Mouse (Mus musculus) hindbrain, postnatal 0 days (tissue): ENCODE data around the gene Zfp78. TPM values are rescaled to one million over a fixed set of nuclear protein-coding genes. Genes with fewer than 3 reads are reported as not detected.
A peak's percentile ranks its signal among the peaks of the same experiment; 100 is the strongest.

Experiments used
- ATAC-seq: fragments of 200-750 bp; cut with Nextera tagmentation; 2 replicates; pipeline ENCODE4 v1.8.0; 2017; ENCODE audit warnings: mild to moderate bottlenecking, moderate TSS enrichment, moderate library complexity
- DNase-seq: peaks from one replicate; pipeline ENCODE4 v3.0.0-alpha.2; 2015; ENCODE audit warnings: low spot score
- H3K27ac ChIP-seq: fragments of 300-500 bp; sonication (generic); 2 replicates; pipeline ENCODE4 v1.5.1; 2014; ENCODE audit warnings: mild to moderate bottlenecking
- H3K27me3 ChIP-seq: fragments of 300-500 bp; sonication (generic); 2 replicates; pipeline ENCODE4 v1.6.1; 2014; ENCODE audit warnings: low read length, mixed read lengths; ENCODE audit not compliant: insufficient read depth
- H3K36me3 ChIP-seq: fragments of 300-500 bp; sonication (generic); 2 replicates; pipeline ENCODE4 v1.6.1; 2014; ENCODE audit warnings: low read length, mixed read lengths; ENCODE audit not compliant: insufficient read depth
- H3K4me1 ChIP-seq: fragments of 300-500 bp; sonication (generic); 2 replicates; pipeline ENCODE4 v1.6.1; 2014; ENCODE audit warnings: antibody characterized with exemption, low read length, mixed read lengths; ENCODE audit not compliant: insufficient read depth
- H3K4me2 ChIP-seq: fragments of 300-500 bp; sonication (generic); 2 replicates; pipeline ENCODE4 v1.6.1; 2014; ENCODE audit warnings: low read depth, mild to moderate bottlenecking, low read length, moderate library complexity, mixed read lengths
- H3K4me3 ChIP-seq: fragments of 300-500 bp; sonication (generic); 2 replicates; pipeline ENCODE4 v1.5.1; 2014; ENCODE audit warnings: low read length
- H3K9ac ChIP-seq: fragments of 300-500 bp; sonication (generic); replicated peaks from 2 replicates; pipeline ENCODE4 v1.6.1; 2014; ENCODE audit warnings: mild to moderate bottlenecking, low read length, moderate library complexity, mixed read lengths
- H3K9me3 ChIP-seq: fragments of 300-500 bp; sonication (generic); 2 replicates; pipeline ENCODE4 v1.6.1; 2016; ENCODE audit warnings: low read length, mixed read lengths
- CTCF ChIP-seq: IDR thresholded peaks from 2 replicates; pipeline ENCODE4 v1.5.1; 2016; ENCODE audit warnings: antibody characterized with exemption, control low read depth, low read depth
- WGBS: fragments of 180-500 bp; shearing (Covaris S2); extraction: QIAGEN DNeasy Blood & Tissue Kit; methylation state at CpG from one replicate; pipeline ENCODE4 v1.1.7; 2014; 5-methylcytosine and 5-hydroxymethylcytosine counted together
- polyA plus RNA-seq: library from polyadenylated mRNA; unstranded; fragments of >200 nt; fragmentation: Nextera tagmentation; extraction: Ambion mirVana; gene quantifications from 2 replicates; pipeline ENCODE4 v1.2.1, GENCODE M21; 2015
- total RNA-seq: library from RNA; depleted of rRNA; stranded (reverse); fragments of >200 nt; gene quantifications from 2 replicates; pipeline ENCODE4 v1.2.3, GENCODE M21; 2014

Zfp78 gene
- total and polyA plus RNA-seq, 2 experiments from 2014 or later = 2.6 to 2.8 TPM

- peaks cover 12% of the 10 kb centered on the region; the same call in 1 of the 2 replicates for H3K36me3 ChIP-seq
- H3K9me3 ChIP-seq = no peaks in the 10 kb centered on the region
- WGBS = 66% methylated on average over 2 of the region's 2 CpGs
- DNase-seq (no peak), ATAC-seq (no peak)
- no peak for TF ChIP-seq CTCF
- no peaks in the 10 kb centered on the region for H3K27me3 ChIP-seq
- no peak overlapping the region for H3K9ac ChIP-seq
- no peak overlapping the region for H3K4me3 ChIP-seq
- no peak overlapping the region for H3K4me2 ChIP-seq
- H3K4me1 ChIP-seq = no peaks in the 10 kb centered on the region
- no peak overlapping the region for H3K27ac ChIP-seq
These were observed 5.0 kb upstream of the Zfp78 start for GRCm38 (mm10) chr7:6358121-6358520.

GRCm38 (mm10) chr7:6358937-6359590 lies 4.0 kb upstream of the Zfp78 start:
- ATAC-seq (no peak), DNase-seq (peak; percentile 89)
- Histone ChIP-seq H3K27me3 (no peaks in the 10 kb centered on the region), H3K4me1 (no peaks in the 10 kb centered on the region), H3K36me3 (peaks cover 6% of the 10 kb centered on the region; the same call in 1 of the 2 replicates), H3K4me3 (no peak overlapping the region), H3K9me3 (no peaks in the 10 kb centered on the region), H3K9ac (no peak overlapping the region), H3K4me2 (no peak overlapping the region), H3K27ac (no peak overlapping the region)
- peak; percentile 75 for TF ChIP-seq CTCF
- 52% methylated on average over 10 of the region's 10 CpGs for WGBS

- Histone ChIP-seq H3K9me3 (no peaks in the 10 kb centered on the region), H3K4me3 (no peak overlapping the region), H3K4me1 (no peaks in the 10 kb centered on the region), H3K4me2 (no peak overlapping the region), H3K27ac (no peak overlapping the region), H3K27me3 (no peaks in the 10 kb centered on the region), H3K9ac (no peak overlapping the region), H3K36me3 (peaks cover 3% of the 10 kb centered on the region; the same call in 1 of the 2 replicates)
- ATAC-seq (no peak), DNase-seq (no peak)
- TF ChIP-seq CTCF = no peak
- 13% methylated on average over 9 of the region's 9 CpGs for WGBS
These were observed 2.5 kb upstream of the Zfp78 start for GRCm38 (mm10) chr7:6360477-6361060.

GRCm38 (mm10) chr7:6361756-6362155 lies 1.3 kb upstream of the Zfp78 start:
- Histone ChIP-seq H3K9ac (peak overlapping the region; percentile 57), H3K9me3 (no peaks in the 10 kb centered on the region), H3K4me1 (no peaks in the 10 kb centered on the region), H3K4me3 (peak overlapping the region; percentile 47), H3K4me2 (peak overlapping the region; percentile 70), H3K27me3 (no peaks in the 10 kb centered on the region), H3K27ac (peak overlapping the region; percentile 90), H3K36me3 (peaks cover 2% of the 10 kb centered on the region; the same call in 1 of the 2 replicates)
- no peak for ATAC-seq
- DNase-seq = no peak
- WGBS = 18% methylated on average over 7 of the region's 7 CpGs
- TF ChIP-seq CTCF = no peak

GRCm38 (mm10) chr7:6362268-6363046 lies 623 bp upstream of the Zfp78 start:
- no peak for TF ChIP-seq CTCF
- Histone ChIP-seq H3K4me1 (no peaks in the 10 kb centered on the region), H3K36me3 (no peaks in the 10 kb centered on the region), H3K27ac (peak overlapping the region; percentile 90), H3K9ac (peak overlapping the region; percentile 57), H3K4me2 (peak overlapping the region; percentile 70), H3K4me3 (peak overlapping the region; percentile 47), H3K27me3 (no peaks in the 10 kb centered on the region), H3K9me3 (no peaks in the 10 kb centered on the region)
- DNase-seq (peak; percentile 98), ATAC-seq (peak; percentile 94)
- 1% methylated on average over 38 of the region's 38 CpGs for WGBS

GRCm38 (mm10) chr7:6364761-6365160 lies 1.7 kb downstream of the Zfp78 start:
- DNase-seq (no peak), ATAC-seq (no peak)
- no peaks in the 10 kb centered on the region for H3K36me3 ChIP-seq
- no peaks in the 10 kb centered on the region for H3K4me1 ChIP-seq
- TF ChIP-seq CTCF = no peak
- H3K9me3 ChIP-seq = no peaks in the 10 kb centered on the region
- 47% methylated on average over 1 of the region's 1 CpGs for WGBS
- no peak overlapping the region for H3K4me3 ChIP-seq
- no peaks in the 10 kb centered on the region for H3K27me3 ChIP-seq
- no peak overlapping the region for H3K27ac ChIP-seq
- no peak overlapping the region for H3K4me2 ChIP-seq
- no peak overlapping the region for H3K9ac ChIP-seq
